Mouse (Mus musculus) induced T-regulatory cell, adult 2 months (primary cell): ENCODE measurements around the gene Wdr19.

ENCODE experiments used
- DNase-seq: peaks from one replicate; pipeline ENCODE4 v3.0.0-alpha.2; 2012; ENCODE audit warnings: low read depth

Gene Wdr19

DNA sequence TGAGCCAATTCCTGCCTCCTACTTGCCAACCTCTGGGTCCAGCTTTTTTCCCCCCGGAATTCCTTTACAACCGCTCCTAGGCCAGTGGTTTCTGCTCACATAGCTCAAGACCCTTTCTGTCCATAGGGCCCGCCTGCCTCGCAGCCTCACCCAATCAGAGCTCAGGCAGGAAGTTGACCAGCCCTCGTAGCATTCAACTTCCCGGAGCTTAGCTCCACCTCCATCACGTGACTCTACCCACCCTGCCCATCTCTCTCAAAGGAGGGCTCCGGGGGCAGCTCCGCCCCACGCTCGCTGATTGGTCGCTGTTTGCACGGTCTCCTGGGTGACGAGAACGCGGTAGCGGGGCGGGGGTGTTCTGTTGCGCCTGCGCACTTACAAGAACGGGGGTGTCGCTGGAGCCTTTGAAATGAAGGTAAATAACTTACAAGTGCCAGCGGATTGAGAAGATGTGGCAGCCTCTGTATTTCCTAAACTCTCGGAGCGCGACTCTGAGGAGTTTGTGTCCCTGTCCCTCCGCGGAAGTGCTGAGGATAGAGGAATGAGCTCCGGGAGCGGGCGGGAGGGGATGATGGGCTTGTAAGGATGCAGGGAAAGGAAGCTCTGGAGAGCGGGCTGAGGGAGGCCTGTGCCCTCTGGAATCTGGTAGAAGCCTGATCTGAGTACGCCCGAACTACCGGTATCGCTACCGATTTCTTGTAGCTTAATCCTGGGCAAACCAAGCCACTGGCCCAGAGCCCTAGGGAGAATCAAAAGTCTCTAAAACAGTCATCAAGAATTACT, at the start of gene Wdr19:
Wdr19 (plus strand) TSS at position 351 of the 783 bp plus-strand sequence.
- peak; percentile 99 for DNase-seq

DNA sequence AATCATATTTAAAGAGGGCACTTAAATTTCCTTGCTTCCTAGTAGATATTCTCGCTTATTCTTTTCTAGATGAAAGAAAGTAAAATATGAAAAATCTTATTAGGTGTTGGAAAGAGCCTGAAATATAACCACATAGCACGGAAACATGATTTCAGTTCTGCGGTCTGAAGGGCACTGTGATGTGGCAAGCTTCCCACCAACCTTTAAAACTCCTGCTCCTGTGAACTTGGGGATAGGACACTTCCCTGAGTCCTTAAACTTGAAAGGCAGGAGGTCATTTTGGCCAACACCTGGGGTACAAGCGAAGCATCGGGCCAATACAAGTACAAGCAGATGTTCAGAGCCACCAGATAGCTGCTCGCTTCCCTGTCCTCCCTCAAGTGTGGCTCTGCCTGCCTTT, 49.8 kb upstream of the Wdr19 start:
- DNase-seq: no peak

DNA sequence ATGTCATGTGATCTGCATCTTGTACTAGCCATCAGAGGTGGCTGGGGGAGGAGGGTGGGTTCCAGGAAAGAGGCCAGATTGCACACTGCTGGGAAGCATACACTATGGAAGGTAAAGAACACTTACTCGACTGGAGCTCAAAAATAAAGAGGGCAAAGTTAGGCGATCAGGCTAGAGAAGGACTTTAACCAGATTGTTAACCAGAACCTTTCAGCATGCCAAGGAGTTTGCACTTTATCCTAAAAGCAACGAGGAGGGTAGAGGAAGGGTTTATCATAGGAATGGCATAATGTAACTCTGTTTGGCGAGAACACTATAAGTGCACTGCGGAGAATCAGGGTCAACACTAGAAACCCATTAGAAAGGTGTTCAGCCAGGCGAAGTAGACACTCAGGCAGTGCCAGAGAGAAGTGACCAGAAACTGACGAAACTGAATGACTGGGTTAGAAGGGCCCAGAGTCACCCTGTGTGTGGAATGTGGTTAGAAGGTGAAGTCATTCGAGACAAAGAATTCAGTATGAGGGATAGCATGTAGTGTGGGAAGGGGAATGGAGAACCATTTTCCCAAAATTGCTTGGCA, 49.0 kb upstream of the Wdr19 start:
- DNase-seq: no peak

DNA sequence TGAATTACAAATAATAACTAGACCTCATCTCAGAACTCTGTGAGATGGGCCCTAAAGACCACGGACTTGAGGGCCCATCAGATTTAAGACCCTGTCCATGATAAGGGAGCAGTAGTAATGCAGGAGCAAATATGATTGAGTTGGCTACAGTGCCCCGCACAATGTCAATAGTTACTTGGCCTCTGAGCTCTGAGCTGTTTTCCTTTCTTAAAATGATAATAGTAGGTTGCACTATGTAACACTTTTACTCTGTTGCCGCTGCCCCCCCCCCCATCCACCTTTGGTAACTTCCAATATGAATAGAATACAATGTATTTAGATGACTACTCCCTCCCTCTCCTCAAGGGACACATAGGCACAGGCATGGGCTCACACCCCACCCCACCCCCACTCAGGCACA, 48.2 kb upstream of the Wdr19 start:
- DNase-seq: no peak

DNA sequence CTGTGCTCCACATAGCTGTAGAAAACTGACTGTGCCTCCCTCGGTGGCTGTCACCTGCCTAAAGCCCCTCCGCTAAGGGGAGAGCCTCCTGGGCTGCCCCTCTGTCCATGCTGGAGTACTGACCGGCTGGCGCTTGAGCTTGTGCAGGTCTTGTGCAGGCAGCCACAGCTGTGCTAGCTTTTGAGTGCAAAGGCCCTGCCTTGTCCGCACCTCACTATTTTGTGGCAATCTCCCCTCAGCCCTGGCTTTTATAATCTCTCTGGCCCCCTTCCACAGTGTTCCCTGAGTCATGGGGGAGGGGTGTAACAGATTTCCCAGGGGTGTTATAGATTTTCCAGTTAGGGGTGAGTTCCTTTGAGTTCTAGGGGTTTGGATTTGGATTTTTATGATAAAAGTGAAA, 47.7 kb upstream of the Wdr19 start:
- DNase-seq: no peak

DNA sequence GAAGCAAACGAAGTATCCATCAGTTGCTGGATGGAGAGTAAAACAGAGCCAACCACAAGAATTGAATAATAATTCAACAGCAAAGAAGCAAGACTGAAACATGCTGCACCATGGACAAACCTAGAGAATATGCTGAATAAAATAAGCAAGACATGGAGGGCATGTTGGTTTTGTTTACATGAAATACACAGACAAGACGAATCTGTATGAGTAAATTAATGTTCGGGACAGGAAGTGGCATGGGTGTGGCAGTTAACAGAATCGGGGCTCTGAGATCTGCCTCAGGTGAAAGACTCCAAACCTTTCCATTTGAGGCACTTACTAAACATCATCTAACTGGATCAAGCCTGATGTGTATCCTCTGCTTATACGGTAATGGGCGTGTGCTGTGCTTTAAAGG, 45.2 kb upstream of the Wdr19 start:
- DNase-seq: peak; percentile 60

DNA sequence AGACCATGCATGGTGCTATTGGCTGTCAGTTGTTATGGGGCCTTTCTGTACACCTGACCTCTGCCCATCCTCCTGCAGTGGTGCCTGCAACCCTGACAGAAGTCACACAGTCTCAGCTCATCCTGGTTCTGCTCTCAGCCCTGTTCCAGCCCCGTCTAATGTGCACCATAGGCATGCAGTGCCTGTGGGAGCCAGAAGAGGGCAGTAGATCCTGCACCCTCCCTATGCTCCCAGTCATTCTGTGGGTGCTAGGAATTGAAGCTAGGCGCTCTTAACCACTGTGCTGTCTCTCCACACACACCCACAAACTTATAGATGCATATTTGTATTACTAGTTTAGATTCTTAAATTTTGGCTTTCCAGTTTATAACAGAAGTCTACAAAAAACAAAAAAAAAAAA, 42.6 kb upstream of the Wdr19 start:
- DNase-seq: peak; percentile 67

DNA sequence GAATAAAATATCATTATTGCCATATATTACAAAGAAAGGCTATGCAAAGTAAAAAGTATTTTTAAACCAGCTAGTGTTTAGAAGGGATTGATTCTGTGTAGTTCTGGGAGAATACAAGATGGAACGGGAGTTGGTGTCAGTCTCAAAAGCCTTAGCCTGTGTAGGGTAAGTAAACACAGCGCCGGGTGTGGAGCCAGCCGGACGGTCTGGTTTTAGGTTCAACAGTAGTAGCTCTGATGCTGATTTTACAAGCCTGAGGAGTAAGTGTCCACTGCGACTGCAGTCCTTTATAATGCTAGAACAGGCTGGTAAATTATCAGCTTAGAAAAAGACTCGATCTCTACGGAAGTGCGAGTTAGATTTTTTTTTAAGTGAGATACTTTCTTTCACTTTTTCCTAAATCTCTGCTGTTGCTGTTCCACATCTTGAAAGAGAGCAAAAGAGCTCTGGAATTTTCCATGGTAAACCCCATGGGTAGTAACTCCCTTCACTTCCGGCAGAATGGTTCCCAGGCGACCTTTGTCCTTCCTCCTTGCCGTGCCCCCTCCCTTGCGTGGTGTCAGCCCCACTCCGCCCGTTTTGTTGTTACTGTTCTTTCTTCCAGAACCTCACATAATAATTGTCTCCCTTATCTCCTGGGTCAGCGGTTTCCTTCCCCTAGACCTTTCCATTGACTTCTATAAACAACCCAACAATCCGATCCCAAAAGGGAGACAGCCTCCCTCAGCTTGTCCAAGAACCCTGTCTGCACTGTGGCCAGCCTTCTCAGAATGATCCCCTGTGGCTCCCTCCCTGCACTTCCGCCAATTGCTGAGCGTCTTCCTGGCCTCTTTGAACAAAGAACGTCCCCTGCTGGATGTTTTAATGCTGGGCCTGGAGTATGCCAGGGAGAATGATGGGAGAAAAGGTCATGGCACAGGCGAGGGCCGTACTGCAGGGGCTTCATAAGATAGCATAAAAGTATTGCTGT, 41.8 kb upstream of the Wdr19 start:
- DNase-seq: no peak

DNA sequence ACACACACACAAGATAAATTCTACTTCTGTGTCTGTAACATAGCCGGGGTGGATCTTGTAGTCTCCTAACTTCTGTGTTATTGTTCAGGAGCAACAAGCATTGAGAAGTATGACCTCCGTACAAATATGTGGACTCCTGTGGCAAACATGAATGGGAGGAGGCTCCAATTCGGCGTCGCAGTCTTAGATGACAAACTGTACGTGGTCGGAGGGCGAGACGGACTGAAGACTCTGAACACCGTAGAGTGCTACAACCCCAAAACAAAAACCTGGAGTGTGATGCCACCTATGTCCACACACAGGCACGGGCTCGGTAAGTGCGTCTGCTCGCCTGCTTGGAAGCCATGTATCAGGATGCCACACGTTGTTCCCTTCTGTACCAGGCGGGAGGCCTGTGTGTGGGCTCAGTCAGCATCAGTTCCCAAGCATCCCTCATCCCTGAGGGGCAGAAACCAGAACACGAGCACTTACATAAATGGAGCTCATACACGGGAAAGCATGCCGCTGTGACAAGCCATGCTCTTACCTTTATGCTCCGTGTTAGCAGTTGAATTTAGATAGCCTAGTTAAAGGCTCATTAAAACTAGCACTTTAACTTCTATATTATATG, 40.7 kb upstream of the Wdr19 start:
- no peak for DNase-seq

DNA sequence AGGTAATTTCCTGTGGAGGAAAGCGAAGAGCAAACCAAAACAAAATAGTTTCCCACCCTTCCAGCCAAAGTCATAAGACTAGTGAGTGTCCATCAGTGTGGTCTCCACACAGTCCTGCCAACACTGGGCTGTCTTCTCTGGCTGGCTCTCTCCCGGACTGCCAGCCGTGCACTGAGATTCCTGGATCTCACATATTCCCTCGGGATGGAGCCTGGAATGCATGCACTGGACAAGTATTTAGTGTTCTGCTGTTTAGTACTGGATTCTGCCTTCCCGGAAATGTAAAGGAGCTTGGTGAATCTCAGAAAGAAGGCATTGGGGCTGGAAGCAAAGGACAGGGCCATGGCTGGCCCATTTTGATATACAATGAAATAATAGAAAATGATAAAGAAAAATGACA, 36.5 kb upstream of the Wdr19 start:
- DNase-seq: no peak

DNA sequence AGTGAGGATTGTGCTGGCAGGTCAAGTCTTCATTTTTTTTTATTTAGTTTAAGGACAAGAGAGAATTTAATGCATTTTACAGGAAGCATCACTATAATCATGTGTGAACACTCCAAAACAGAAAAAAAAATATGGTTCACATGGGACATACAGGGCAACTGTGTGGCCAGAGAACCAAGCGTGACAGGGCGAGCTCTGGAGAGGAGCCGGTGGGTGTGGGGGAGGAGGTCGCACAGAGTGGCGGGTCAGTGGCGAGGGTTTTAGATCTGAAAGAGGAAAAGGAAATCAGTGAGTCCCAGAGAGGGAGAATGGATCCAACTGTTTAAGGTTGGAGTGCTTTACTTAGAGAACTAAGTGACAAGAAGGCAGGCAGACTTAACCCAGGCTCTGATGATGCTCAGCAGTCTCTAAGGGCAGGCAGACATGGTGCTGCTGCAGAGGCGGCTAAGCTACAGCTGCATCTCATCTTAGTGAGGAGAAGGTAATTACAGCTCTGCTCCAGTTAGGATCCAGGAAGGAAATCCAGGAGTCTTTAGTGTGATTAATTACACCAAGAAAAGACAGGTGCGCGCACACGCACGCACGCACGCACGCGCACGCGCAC, 35.9 kb upstream of the Wdr19 start:
- DNase-seq: no peak

DNA sequence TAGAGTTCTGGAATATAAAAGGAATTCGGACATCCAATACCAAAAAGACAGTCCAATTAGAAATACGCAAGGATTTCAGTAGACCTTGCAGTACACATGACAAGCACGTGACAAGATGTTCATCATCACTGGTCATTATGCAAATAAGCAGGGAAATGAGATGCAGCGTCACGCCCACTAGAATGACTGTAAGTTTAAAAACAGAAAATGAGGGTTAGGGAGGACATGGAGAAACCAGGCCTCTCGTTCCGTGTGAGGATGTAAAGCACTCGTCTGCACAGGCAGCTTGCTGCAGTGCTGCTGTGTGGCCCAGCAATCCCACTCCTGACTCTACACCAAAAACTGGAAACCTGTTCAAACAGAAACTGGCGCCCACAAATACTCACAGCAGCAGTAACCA, 29.3 kb upstream of the Wdr19 start:
- DNase-seq: no peak

DNA sequence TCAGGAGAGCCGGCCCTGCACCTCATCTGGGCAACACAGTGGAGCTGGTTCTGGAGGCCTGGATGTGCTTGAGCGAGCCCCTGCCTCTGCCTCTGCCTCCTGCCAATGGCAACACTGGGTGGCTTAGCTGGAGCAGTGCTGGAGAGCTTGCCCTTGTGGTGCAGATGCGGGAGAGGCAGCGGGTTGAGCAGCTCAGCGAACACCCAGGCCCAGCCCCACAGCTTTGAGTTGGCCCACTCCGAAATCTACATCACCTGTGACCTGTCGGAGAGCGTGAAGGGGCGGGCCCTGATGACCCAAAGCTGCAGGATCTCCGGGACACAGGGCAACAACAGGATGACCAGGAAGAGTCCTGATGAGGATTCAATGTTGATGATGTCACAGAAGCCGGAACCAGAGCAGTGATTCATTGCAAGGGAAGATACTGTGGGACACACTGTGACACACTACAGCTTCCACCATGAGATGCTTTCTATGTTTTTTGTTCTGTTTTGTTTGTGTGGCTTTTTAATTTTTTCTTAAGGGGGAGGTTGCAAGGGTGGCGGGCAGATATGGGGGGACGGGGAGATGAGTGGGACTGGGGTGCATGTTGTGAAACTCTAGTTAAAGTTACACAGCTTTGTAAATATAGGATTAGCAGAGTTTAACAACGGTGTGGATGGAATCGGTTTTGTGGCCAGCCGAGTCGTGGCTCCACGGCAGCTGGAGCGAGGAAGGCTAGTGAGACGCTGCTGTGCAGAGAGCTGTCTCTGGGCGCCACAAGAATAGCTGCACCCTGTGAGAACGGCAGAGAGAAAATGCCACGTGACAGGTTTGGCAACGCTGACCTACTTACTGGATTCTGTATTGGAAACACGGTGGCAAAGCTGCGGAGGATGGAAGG, 24.2 kb upstream of the Wdr19 start:
- no peak for DNase-seq

DNA sequence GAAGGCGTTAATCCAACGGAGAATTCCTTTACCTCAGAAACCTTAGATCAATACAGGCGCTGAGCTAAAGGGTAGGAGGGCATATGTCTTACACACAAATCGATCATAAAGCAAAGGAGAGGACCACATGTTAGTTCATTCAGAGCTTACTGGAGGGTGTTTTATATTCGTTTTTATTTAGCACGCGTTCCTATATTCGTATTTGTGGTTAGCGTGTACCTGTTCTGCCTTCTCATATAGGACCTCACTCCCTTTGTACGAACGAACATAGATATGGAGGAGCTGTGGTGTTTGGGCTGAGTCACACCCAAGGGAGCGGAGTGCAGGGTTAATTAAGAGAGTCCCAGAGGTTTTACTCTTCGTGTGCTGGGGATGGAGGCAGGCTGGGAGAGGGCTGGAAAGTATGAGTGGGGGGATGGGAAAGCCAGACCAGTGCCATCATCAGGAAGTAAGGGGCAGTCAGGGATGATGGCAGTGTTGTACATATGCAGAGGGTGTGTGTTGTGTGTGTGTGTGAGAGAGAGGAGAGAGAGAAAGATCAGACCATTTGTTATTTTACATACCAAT, 23.5 kb upstream of the Wdr19 start:
- DNase-seq: no peak

DNA sequence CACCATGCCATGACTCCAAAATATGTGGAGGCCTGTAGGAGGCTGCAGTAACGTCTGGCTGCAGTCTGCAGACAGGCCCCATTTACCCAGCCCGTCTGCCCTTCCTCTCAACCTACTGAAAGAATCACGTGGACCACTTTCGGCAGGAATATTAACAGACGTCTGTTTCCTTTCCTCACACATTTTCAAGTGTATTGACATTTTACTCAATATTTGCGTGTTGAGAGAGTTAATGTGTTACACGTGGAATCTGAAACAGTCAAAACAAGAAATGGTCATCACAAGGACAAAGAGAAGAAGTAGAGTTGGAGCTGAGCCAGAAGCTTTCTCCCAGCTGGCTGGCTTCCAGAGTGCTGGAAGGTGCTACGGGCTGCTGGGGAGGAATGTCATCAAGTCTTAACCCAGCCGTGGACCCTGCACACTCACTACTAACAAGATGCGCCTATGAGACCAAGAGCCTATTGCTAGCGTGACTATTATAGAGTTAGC, 22.4 kb upstream of the Wdr19 start:
- DNase-seq: no peak

DNA sequence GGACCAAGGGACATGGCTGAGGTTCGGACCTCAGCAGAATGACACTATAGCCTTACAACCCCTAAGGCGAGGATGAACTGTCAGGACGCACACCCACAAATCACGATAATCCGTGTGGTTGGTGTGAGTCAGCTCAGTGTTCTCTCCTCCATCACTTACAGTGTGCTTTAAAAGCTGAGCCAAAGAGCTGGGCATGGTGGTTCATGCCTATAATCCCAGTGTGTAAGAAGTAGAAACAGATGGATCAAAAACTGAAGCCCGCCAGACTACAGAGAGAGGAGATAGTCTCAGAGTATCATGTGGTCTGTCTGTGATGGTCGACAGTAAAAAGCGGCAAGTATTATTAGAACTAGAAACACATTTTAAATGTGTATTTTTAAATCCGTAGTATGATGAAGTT, 21.0 kb upstream of the Wdr19 start:
- DNase-seq: no peak

DNA sequence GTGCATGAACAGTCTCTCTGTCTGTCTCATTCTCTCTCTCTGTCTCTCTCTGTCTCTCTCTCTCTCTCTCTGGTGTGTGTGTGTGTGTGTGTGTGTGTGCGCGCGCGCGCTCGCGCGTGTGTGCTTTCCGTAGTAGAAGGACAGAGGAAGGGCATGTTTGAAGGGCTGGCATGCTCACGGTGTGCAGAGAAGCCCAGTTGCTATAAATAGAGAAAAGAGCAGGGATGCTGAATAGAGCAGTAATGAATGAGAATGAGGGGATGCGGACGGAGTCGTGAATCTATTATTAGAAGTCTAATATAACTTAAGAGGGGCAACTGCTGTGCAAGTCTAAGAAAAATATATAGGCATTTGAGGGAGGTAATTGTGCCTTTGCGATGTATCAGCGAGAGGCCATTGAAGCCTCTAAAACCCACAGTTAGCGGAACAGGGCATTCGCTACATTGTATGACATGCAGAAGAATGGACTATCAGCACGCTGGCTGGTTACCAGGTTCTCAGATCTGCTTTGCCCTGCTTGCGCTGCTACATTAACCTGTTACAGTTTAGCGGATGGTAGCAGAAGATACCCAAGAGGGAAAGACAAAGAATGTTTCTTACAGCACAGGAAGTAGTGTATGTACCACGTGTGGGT, 18.2 kb upstream of the Wdr19 start:
- DNase-seq: no peak

DNA sequence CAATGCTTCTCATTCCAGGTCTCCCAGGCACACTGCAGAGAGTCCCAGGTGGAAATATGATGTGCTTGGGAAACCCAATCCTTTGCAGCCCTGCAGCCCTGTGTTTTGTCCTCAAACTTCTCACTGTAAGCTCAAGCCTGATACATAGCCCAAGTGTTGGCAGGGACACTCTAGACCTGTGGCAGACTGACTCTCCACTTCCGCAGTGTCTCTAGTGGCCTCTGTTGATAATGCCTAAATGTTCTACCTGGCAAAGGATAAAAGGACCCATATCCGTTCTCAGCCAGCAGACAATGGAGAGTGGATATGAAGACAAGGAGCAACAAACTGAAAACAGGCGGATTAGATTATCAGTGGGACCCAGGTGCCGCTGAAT, 17.7 kb upstream of the Wdr19 start:
- no peak for DNase-seq

DNA sequence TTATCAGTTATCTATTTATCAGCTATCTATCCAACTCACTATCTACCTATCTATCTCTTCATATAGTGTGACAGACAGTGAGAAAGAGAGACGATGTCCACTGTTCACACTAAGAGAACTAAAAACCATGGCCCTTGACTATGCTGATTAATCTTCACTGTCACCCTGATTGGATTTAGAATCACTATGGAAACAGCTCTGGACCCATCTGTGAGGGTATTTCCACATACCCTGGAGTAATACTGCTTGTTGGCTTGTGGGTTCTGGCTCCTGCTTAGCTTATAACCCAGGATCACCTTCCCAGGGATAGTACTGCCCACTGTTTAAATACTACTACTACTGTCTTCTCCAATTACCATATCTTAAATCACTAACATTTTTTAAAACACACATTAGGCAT, 17.2 kb upstream of the Wdr19 start:
- DNase-seq: no peak

DNA sequence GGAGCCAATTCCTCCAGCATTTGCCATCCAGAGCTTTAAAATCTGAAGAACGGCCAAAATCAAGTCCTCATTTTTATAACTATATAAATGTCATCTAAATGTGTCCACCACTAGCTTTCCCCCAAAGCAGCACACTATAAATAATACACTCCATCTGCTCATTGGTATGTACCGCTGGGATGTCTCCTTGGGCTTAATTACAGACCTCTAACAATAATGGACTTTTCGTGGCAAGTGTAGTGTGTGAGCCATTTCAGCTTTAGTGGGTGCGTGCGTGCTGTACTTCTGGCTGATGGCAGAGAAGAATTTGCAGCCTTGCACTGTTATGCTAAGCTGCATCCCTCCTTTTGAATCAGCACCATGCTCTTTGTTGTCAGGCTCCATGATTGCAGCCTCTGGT, 7.9 kb upstream of the Wdr19 start:
- DNase-seq: no peak
